Mouse (Mus musculus) cerebellum, adult 8-10 months (tissue): ENCODE measurements around the gene Ninj1.

ENCODE experiments used
- DNase-seq: peaks from one replicate; pipeline ENCODE4 v3.0.0; 2022

Gene Ninj1

GRCm38 (mm10) chr13:49237617-49238016 is 50.3 kb downstream of the Ninj1 start:
- no peak for DNase-seq

GRCm38 (mm10) chr13:49238737-49239136 is 51.5 kb downstream of the Ninj1 start:
- no peak for DNase-seq

GRCm38 (mm10) chr13:49242321-49243065 is 55.2 kb downstream of the Ninj1 start:
- no peak for DNase-seq

- no peak for DNase-seq
These were observed 56.2 kb downstream of the Ninj1 start for GRCm38 (mm10) chr13:49243492-49243891.

GRCm38 (mm10) chr13:49245251-49245650 is 58.0 kb downstream of the Ninj1 start:
- DNase-seq, result no peak
